Mouse (Mus musculus) R1 (cell line): ENCODE data around the gene Abcb4.
"Not testable (repeated sequence)": the region's sequence is repeated elsewhere in the genome, so short reads cannot be mapped to it uniquely, and the experiment has no call there.

Source experiments
- DNase-seq: peaks from one replicate; pipeline ENCODE4 v3.0.0-alpha.2; 2018; ENCODE audit warnings: low read depth, low spot score

Gene Abcb4

DNA sequence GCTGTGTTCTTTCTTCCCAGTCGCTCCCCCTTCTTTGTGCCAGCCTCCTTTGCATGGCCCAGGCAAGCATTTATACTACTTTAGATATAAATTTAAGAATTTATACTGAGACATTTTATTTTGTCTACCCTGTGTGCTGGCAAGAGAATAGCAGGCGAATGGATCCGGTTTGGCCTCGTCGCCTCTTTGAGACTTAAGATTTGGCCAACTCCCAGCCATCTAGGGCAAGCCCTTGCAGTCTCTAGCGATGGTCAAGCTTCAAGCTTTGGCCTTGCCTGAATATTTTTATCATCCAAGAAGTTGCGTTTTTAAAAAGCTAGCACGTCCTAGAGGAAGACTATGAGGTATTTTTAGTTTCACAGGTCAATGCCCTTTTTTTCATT lies 104.0 kb downstream of the Abcb4 start:
- no peak for DNase-seq

- DNase-seq = no peak
Measured at GRCm38 (mm10) chr5:8999108-8999507, 105.6 kb downstream of the Abcb4 start.

DNA sequence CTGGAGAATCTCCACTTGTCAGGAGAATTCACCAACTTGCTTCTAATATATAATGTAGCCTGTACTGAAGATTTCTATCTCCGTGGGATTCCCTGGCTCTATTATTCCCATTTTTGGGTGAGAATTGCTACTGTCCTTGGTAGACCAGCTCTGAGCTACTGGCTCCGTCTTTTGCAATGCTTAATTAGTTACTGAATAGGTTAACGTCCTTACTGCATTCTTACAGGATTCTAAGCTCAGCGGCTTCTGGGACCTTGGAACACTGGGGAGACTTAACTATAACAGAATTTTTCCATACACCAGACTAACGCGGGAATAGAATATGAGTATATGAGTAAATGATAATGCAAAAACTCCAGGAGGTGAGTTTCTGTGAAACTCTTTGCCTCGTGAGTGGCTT lies 106.5 kb downstream of the Abcb4 start:
- DNase-seq = not testable (repeated sequence)

- DNase-seq = peak; percentile 10
Measured at GRCm38 (mm10) chr5:9006585-9006984, 113.1 kb downstream of the Abcb4 start.
